Mouse (Mus musculus) brown adipose tissue, adult 24 weeks (tissue): ENCODE results near the gene Upk3a. TPM values are rescaled to one million over a fixed set of nuclear protein-coding genes. Genes with fewer than 3 reads are reported as not detected.
A peak's percentile ranks its signal among the peaks of the same experiment; 100 is the strongest.
"Not testable (repeated sequence)": the region's sequence is repeated elsewhere in the genome, so short reads cannot be mapped to it uniquely, and the experiment has no call there.

Experiments
- H3K27ac ChIP-seq: fragments of 200-500 bp; replicated peaks from 2 replicates; pipeline ENCODE4 v1.5.1; 2012; ENCODE audit warnings: low read depth, mild to moderate bottlenecking, low read length
- H3K4me1 ChIP-seq: fragments of 200-500 bp; 2 replicates; pipeline ENCODE4 v1.6.1; 2012; ENCODE audit warnings: low read length, mixed read lengths; ENCODE audit not compliant: control insufficient read depth, insufficient read depth, insufficient read length
- H3K4me3 ChIP-seq: fragments of 200-500 bp; 2 replicates; pipeline ENCODE4 v1.5.1; 2012; ENCODE audit warnings: low read depth, mild to moderate bottlenecking, low read length, moderate library complexity; ENCODE audit not compliant: insufficient read depth
- polyA plus RNA-seq: library from polyadenylated mRNA; stranded (reverse); fragments of >200 nt; gene quantifications from 2 replicates; pipeline ENCODE4 v1.2.4, GENCODE M21; 2012; ENCODE audit not compliant: missing spikeins, insufficient read depth, insufficient read length

Upk3a gene
- polyA plus RNA-seq, 1 experiment = not detected

GRCm38 (mm10) chr15:84989771-84990170 lies 27.2 kb upstream of the Upk3a start:
- H3K4me3 ChIP-seq = no peak overlapping the region
- no peak overlapping the region for H3K27ac ChIP-seq
- H3K4me1 ChIP-seq = no peaks in the 10 kb centered on the region; the same call in 1 of the 2 replicates

- Histone ChIP-seq H3K4me1 (no peaks in the 10 kb centered on the region), H3K27ac (peak overlapping the region; percentile 55; the same call in 1 of the 2 replicates), H3K4me3 (no peak overlapping the region)
These were observed 22.4 kb upstream of the Upk3a start for GRCm38 (mm10) chr15:84994498-84994897.

- H3K4me1 ChIP-seq = no peaks in the 10 kb centered on the region
- peak overlapping the region; percentile 55; the same call in 1 of the 2 replicates for H3K27ac ChIP-seq
- no peak overlapping the region for H3K4me3 ChIP-seq
These were observed 21.9 kb upstream of the Upk3a start for GRCm38 (mm10) chr15:84995041-84995440.

- H3K4me3 ChIP-seq = no peak overlapping the region
- no peaks in the 10 kb centered on the region for H3K4me1 ChIP-seq
- H3K27ac ChIP-seq = no peak overlapping the region
These were observed 21.0 kb upstream of the Upk3a start for GRCm38 (mm10) chr15:84995967-84996366.

- Histone ChIP-seq H3K4me3 (no peak overlapping the region), H3K27ac (no peak overlapping the region), H3K4me1 (no peaks in the 10 kb centered on the region)
These were observed 19.0 kb upstream of the Upk3a start for GRCm38 (mm10) chr15:84997768-84998454.

- no peaks in the 10 kb centered on the region for H3K4me1 ChIP-seq
- H3K4me3 ChIP-seq = no peak overlapping the region
- H3K27ac ChIP-seq = no peak overlapping the region
These were observed 17.0 kb upstream of the Upk3a start for GRCm38 (mm10) chr15:84999911-85000310.

GRCm38 (mm10) chr15:85000984-85001982 lies 15.7 kb upstream of the Upk3a start:
- Histone ChIP-seq H3K27ac (no peak overlapping the region), H3K4me1 (no peaks in the 10 kb centered on the region), H3K4me3 (no peak overlapping the region)

- no peaks in the 10 kb centered on the region for H3K4me1 ChIP-seq
- no peak overlapping the region for H3K4me3 ChIP-seq
- H3K27ac ChIP-seq = no peak overlapping the region
These were observed 7.3 kb upstream of the Upk3a start for GRCm38 (mm10) chr15:85009666-85010065.

GRCm38 (mm10) chr15:85011895-85012661 lies 4.9 kb upstream of the Upk3a start:
- H3K27ac ChIP-seq = no peak overlapping the region
- no peaks in the 10 kb centered on the region for H3K4me1 ChIP-seq
- H3K4me3 ChIP-seq = no peak overlapping the region

- H3K4me1 ChIP-seq = no peaks in the 10 kb centered on the region
- H3K27ac ChIP-seq = no peak overlapping the region
- no peak overlapping the region for H3K4me3 ChIP-seq
These were observed 4.3 kb upstream of the Upk3a start for GRCm38 (mm10) chr15:85012662-85013054.

- no peak overlapping the region for H3K27ac ChIP-seq
- H3K4me1 ChIP-seq = no peaks in the 10 kb centered on the region
- H3K4me3 ChIP-seq = no peak overlapping the region
These were observed 1.2 kb upstream of the Upk3a start for GRCm38 (mm10) chr15:85015771-85016170.

GRCm38 (mm10) chr15:85022211-85022610 lies 5.3 kb downstream of the Upk3a start:
- Histone ChIP-seq H3K27ac (no peak overlapping the region), H3K4me1 (no peaks in the 10 kb centered on the region), H3K4me3 (no peak overlapping the region)

- Histone ChIP-seq H3K4me1 (no peaks in the 10 kb centered on the region), H3K27ac (no peak overlapping the region), H3K4me3 (no peak overlapping the region)
These were observed 9.3 kb downstream of the Upk3a start for GRCm38 (mm10) chr15:85026197-85026596.

- no peak overlapping the region for H3K27ac ChIP-seq
- no peak overlapping the region for H3K4me3 ChIP-seq
- no peaks in the 10 kb centered on the region for H3K4me1 ChIP-seq
These were observed 10.8 kb downstream of the Upk3a start for GRCm38 (mm10) chr15:85027740-85028139.

- H3K4me1 ChIP-seq, H3K4me3 ChIP-seq, H3K27ac ChIP-seq: not testable (repeated sequence)
These were observed 11.7 kb downstream of the Upk3a start, which contains the start of gene Fam118a for GRCm38 (mm10) chr15:85028648-85029047. Gene Fam118a, plus strand, starts transcription at chr15:85028948.
